Mouse (Mus musculus): ENCODE measurements at regions not wholly inside any gene's neighbourhood (a gene's known extent, or its start where the extent isn't known, plus 50 kb on each side); places are given as distances from the start of the nearest gene placed in this dataset.

DNA sequence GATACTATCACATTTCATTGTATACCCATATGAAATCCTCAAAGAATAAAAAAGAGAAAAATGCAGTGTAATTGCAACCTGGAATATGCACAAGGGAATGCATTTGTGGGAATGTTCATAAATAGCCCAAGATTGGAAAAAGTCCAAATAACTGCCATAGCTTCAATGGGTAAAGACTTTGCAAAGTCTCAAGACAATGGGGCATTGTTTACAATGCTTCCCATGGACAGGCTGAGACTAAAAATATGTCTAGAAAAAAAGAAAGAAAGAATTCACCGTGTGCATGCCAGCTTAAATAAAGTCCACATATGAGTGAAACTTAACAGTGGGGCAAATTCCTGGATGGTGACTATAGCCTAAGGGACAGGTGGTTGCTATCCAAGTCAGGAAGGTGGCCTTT, 210.4 kb upstream of the Sox11 start:
- Histone ChIP-seq H3K27ac (ENCODE audit: insufficient read depth, low read depth, low read length) (no peak overlapping the region), H3K36me3 (ENCODE audit: control insufficient read depth, insufficient read depth, low read length) (no peaks in the 10 kb centered on the region), H3K27me3 (replicated peaks; ENCODE audit: control insufficient read depth, insufficient read depth, low read length) (no peaks in the 10 kb centered on the region), H3K4me3 (ENCODE audit: insufficient read depth, low read depth, low read length) (no peak overlapping the region), H3K4me1 (ENCODE audit: control insufficient read depth, insufficient read depth, low read length) (no peaks in the 10 kb centered on the region)
- WGBS, result 59% methylated on average over 1 of the region's 1 CpGs
- TF ChIP-seq CTCF (conservative IDR thresholded peaks at IDR 0.05; ENCODE audit: insufficient read depth, insufficient read length, low read depth, low read length), result no peak
- TF ChIP-seq POLR2A (IDR thresholded peaks at IDR 0.05; ENCODE audit: low read depth, low read length), result no peak
- no peak for DNase-seq

DNA sequence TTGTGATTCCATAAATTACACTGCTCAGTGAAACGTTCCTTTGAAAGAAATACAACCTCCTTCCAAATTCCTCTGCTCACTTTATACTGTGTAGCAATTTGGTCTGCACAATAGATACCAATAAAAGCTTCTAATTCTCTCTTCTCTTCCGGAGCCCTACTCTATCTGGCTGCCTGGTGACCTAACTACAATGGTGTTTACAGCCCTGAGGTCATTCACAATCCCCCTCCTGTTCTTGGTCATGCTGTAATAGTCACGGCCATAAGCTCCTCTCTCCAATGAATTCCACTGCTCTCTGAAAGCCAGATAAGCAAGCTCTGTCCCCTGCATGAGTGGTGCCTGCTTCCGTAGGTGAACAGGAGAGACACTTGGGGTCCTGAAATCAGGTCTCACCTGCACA, 195.8 kb upstream of the Sox11 start:
- H3K27ac ChIP-seq (ENCODE audit: insufficient read depth, low read depth, low read length), result no peak overlapping the region
- no peaks in the 10 kb centered on the region for H3K36me3 ChIP-seq (ENCODE audit: control insufficient read depth, insufficient read depth, low read length)
- DNase-seq, result no peak
- H3K4me1 ChIP-seq (ENCODE audit: control insufficient read depth, insufficient read depth, low read length), result no peaks in the 10 kb centered on the region
- no peak overlapping the region for H3K4me3 ChIP-seq (ENCODE audit: insufficient read depth, low read depth, low read length)
- no peaks in the 10 kb centered on the region for H3K27me3 ChIP-seq (replicated peaks; ENCODE audit: control insufficient read depth, insufficient read depth, low read length)
- 27% methylated on average over 4 of the region's 4 CpGs for WGBS
- TF ChIP-seq POLR2A (IDR thresholded peaks at IDR 0.05; ENCODE audit: low read depth, low read length), result no peak
- TF ChIP-seq CTCF (conservative IDR thresholded peaks at IDR 0.05; ENCODE audit: insufficient read depth, insufficient read length, low read depth, low read length), result no peak

DNA sequence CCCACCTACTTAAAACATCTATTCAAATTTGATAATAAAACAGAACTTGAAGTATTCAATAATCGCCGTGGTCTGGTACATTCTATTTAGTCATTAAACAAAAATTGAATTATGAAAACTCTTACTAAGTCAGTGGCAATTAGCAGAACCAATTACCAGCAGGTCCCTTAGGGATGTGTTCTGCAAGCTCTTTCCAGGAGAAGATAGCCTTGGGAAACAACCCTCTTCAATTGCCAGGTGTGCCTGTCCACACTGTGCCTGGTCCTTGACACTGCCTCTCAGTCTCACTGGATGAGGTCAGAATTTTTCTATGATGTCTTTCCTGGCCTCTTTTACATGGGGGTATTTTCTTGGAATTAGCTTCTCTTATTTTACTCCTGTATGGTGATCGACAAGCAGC, 195.1 kb upstream of the Sox11 start:
- TF ChIP-seq POLR2A (IDR thresholded peaks at IDR 0.05; ENCODE audit: low read depth, low read length) (no peak), CTCF (conservative IDR thresholded peaks at IDR 0.05; ENCODE audit: insufficient read depth, insufficient read length, low read depth, low read length) (no peak)
- Histone ChIP-seq H3K36me3 (ENCODE audit: control insufficient read depth, insufficient read depth, low read length) (no peaks in the 10 kb centered on the region), H3K4me1 (ENCODE audit: control insufficient read depth, insufficient read depth, low read length) (no peaks in the 10 kb centered on the region), H3K4me3 (ENCODE audit: insufficient read depth, low read depth, low read length) (no peak overlapping the region), H3K27me3 (replicated peaks; ENCODE audit: control insufficient read depth, insufficient read depth, low read length) (no peaks in the 10 kb centered on the region), H3K27ac (ENCODE audit: insufficient read depth, low read depth, low read length) (no peak overlapping the region)
- no peak for DNase-seq
- WGBS, result 74% methylated on average over 3 of the region's 3 CpGs

DNA sequence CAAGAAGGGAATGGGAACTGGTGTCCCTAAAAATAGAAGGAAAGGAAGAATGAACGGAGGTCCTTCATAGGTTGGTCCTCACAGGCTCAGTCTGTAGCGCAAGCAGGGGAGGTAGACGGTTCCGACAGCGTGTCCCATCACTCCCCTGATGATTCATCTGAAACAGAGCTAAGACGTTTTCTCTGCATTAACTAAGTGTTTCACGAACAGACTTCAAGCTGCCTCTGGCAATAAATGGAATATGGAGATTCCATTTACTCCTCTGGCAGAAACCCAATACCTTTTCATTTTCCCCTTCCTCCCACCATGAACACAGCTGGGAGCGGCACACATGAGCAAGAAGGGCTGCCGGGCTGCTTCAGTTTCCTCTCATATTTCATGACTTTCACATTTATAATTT, 194.6 kb upstream of the Sox11 start:
- WGBS, result 23% methylated on average over 9 of the region's 9 CpGs
- no peaks in the 10 kb centered on the region for H3K36me3 ChIP-seq (ENCODE audit: control insufficient read depth, insufficient read depth, low read length)
- H3K27ac ChIP-seq (ENCODE audit: insufficient read depth, low read depth, low read length), result no peak overlapping the region
- no peaks in the 10 kb centered on the region for H3K27me3 ChIP-seq (replicated peaks; ENCODE audit: control insufficient read depth, insufficient read depth, low read length)
- no peak for DNase-seq
- no peaks in the 10 kb centered on the region for H3K4me1 ChIP-seq (ENCODE audit: control insufficient read depth, insufficient read depth, low read length)
- TF ChIP-seq POLR2A (IDR thresholded peaks at IDR 0.05; ENCODE audit: low read depth, low read length), result no peak
- no peak for TF ChIP-seq CTCF (conservative IDR thresholded peaks at IDR 0.05; ENCODE audit: insufficient read depth, insufficient read length, low read depth, low read length)
- no peak overlapping the region for H3K4me3 ChIP-seq (ENCODE audit: insufficient read depth, low read depth, low read length)

DNA sequence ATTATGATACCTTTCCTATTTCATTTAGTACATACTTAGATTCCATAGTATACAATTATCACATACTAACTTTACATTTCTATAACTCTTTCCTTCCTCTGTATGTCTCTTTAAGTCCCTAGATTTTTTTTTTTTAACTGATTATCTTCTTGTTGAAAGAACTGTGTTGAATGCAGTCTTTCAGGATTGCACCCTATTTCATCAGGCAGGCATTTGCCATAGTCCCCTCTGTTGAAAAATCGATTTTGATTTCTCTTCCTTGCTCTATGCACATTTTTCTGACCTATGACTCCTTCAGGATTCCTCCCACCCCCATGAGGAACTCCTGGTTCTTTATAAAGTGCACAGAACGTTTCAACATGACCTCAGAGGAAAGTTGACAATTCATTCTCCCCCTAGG, 183.2 kb upstream of the Sox11 start:
- H3K4me3 ChIP-seq (ENCODE audit: insufficient read depth, low read depth, low read length), result no peak overlapping the region
- H3K36me3 ChIP-seq (ENCODE audit: control insufficient read depth, insufficient read depth, low read length), result no peaks in the 10 kb centered on the region
- DNase-seq, result no peak
- no peaks in the 10 kb centered on the region for H3K27me3 ChIP-seq (replicated peaks; ENCODE audit: control insufficient read depth, insufficient read depth, low read length)
- 39% methylated on average over 2 of the region's 2 CpGs for WGBS
- no peaks in the 10 kb centered on the region for H3K4me1 ChIP-seq (ENCODE audit: control insufficient read depth, insufficient read depth, low read length)
- H3K27ac ChIP-seq (ENCODE audit: insufficient read depth, low read depth, low read length), result no peak overlapping the region
- TF ChIP-seq POLR2A (IDR thresholded peaks at IDR 0.05; ENCODE audit: low read depth, low read length), result no peak
- no peak for TF ChIP-seq CTCF (conservative IDR thresholded peaks at IDR 0.05; ENCODE audit: insufficient read depth, insufficient read length, low read depth, low read length)

DNA sequence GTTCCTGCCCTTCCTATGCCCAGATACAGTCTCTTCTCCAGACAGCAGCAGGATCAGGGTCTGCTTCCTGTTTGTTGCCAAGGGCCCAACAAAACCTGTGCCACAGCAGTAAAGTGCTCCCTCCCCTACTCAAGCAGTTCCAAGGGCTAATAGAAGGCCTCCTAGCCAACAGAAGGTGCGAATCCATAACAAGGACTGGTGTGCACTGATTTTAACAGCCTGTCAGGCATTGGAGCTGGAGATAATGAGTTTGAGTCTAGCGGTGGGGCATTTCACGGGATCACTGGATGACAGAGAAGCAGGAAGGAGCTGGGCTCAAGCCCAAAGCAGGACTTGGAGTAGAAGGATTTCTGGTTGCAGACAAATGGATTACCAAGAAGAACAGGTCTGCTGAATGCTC, 170.9 kb upstream of the Sox11 start:
- 75% methylated on average over 3 of the region's 3 CpGs for WGBS

DNA sequence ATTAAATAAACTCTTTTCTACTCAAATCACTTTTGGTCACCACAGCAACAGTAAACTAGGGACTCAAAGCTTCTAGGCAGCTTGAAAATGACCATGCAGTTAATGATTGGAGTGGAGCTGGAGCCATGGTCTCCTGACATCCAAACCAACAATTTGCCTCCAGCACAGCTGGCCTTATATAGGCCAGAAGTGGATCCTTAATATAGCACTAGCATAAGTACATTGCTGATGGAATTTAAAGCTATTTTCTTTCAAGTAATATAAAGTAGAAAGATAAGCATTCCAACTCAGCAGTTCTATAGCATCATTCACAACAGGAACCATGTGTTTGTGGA, 165.8 kb upstream of the Sox11 start:
- H3K27ac ChIP-seq (ENCODE audit: insufficient read depth, low read depth, low read length), result peak overlapping the region; percentile 33; the same call in 1 of the 2 replicates
- TF ChIP-seq CTCF (conservative IDR thresholded peaks at IDR 0.05; ENCODE audit: insufficient read depth, insufficient read length, low read depth, low read length), result no peak
- TF ChIP-seq POLR2A (IDR thresholded peaks at IDR 0.05; ENCODE audit: low read depth, low read length), result no peak
- H3K4me1 ChIP-seq (ENCODE audit: control insufficient read depth, insufficient read depth, low read length), result 0 out of 2 replicates have a peak, but pooled peaks cover 2% of the 10 kb centered on the region
- no peaks in the 10 kb centered on the region for H3K27me3 ChIP-seq (replicated peaks; ENCODE audit: control insufficient read depth, insufficient read depth, low read length)
- DNase-seq, result no peak
- H3K4me3 ChIP-seq (ENCODE audit: insufficient read depth, low read depth, low read length), result no peak overlapping the region
- no peaks in the 10 kb centered on the region for H3K36me3 ChIP-seq (ENCODE audit: control insufficient read depth, insufficient read depth, low read length)

More for the DNA sequence above, 170.9 kb upstream of the Sox11 start:
- DNase-seq, result no peak
- TF ChIP-seq CTCF (conservative IDR thresholded peaks at IDR 0.05; ENCODE audit: insufficient read depth, insufficient read length, low read depth, low read length) (no peak), POLR2A (IDR thresholded peaks at IDR 0.05; ENCODE audit: low read depth, low read length) (no peak)
- H3K4me3 ChIP-seq (ENCODE audit: insufficient read depth, low read depth, low read length), result no peak overlapping the region
- no peak overlapping the region for H3K27ac ChIP-seq (ENCODE audit: insufficient read depth, low read depth, low read length)
- no peaks in the 10 kb centered on the region for H3K27me3 ChIP-seq (replicated peaks; ENCODE audit: control insufficient read depth, insufficient read depth, low read length)
- H3K4me1 ChIP-seq (ENCODE audit: control insufficient read depth, insufficient read depth, low read length), result 0 out of 2 replicates have a peak, but pooled peaks cover 2% of the 10 kb centered on the region
- H3K36me3 ChIP-seq (ENCODE audit: control insufficient read depth, insufficient read depth, low read length), result no peaks in the 10 kb centered on the region
